Mouse (Mus musculus): ENCODE results near the gene Dph7. TPM values are rescaled to one million over a fixed set of nuclear protein-coding genes. Genes with fewer than 3 reads are reported as not detected.
A peak's percentile ranks its signal among the peaks of the same experiment; 100 is the strongest.
"Not testable (repeated sequence)": the region's sequence is repeated elsewhere in the genome, so short reads cannot be mapped to it uniquely, and the experiment has no call there.

Gene Dph7
- polyA plus RNA-seq, 1 experiment: not detected

- peak within 1 kb of the TSS; percentile 69 for H3K4me3 ChIP-seq (ENCODE audit: insufficient read depth, low read depth, low read length)
- H3K27ac ChIP-seq (ENCODE audit: insufficient read depth, low read depth, low read length): no peak within 1 kb of the TSS
- H3K4me1 ChIP-seq (ENCODE audit: control insufficient read depth, insufficient read depth, low read length): peaks cover 3% of the 10 kb centered on the region
- TF ChIP-seq CTCF (IDR thresholded peaks at IDR 0.05; ENCODE audit: insufficient read depth, low read depth, low read length): no peak
- TF ChIP-seq POLR2A (IDR thresholded peaks at IDR 0.05; ENCODE audit: insufficient read depth, low read depth, low read length): peak; percentile 59
- under 1% methylated on average over 106 of the region's 108 CpGs for WGBS
Observed at GRCm38 (mm10) chr2:24949421-24950188, 12.6 kb upstream of the Dph7 start, which contains the start of gene Zmynd19. Gene Zmynd19 (plus strand): TSS chr2:24949792.

GRCm38 (mm10) chr2:24950189-24950535 lies 12.0 kb upstream of the Dph7 start:
- Histone ChIP-seq H3K27ac (ENCODE audit: insufficient read depth, low read depth, low read length) (no peak overlapping the region), H3K4me1 (ENCODE audit: control insufficient read depth, insufficient read depth, low read length) (peaks cover 3% of the 10 kb centered on the region), H3K4me3 (ENCODE audit: insufficient read depth, low read depth, low read length) (peak overlapping the region; percentile 69)
- under 1% methylated on average over 31 of the region's 31 CpGs for WGBS
- TF ChIP-seq CTCF (IDR thresholded peaks at IDR 0.05; ENCODE audit: insufficient read depth, low read depth, low read length): no peak
- no peak for TF ChIP-seq POLR2A (IDR thresholded peaks at IDR 0.05; ENCODE audit: insufficient read depth, low read depth, low read length)

GRCm38 (mm10) chr2:24952537-24953055 lies 9.6 kb upstream of the Dph7 start:
- WGBS: 81% methylated on average over 4 of the region's 4 CpGs
- H3K4me1 ChIP-seq (ENCODE audit: control insufficient read depth, insufficient read depth, low read length): peaks cover 3% of the 10 kb centered on the region

GRCm38 (mm10) chr2:24960910-24961309 lies 1.3 kb upstream of the Dph7 start:
- TF ChIP-seq POLR2A (IDR thresholded peaks at IDR 0.05; ENCODE audit: insufficient read depth, low read depth, low read length) (no peak), CTCF (IDR thresholded peaks at IDR 0.05; ENCODE audit: insufficient read depth, low read depth, low read length) (no peak)
- H3K4me1 ChIP-seq (ENCODE audit: control insufficient read depth, insufficient read depth, low read length): peaks cover 2% of the 10 kb centered on the region; the same call in 1 of the 2 replicates
- 30% methylated on average over 3 of the region's 3 CpGs for WGBS
- no peak overlapping the region for H3K27ac ChIP-seq (ENCODE audit: insufficient read depth, low read depth, low read length)
- no peak overlapping the region for H3K4me3 ChIP-seq (ENCODE audit: insufficient read depth, low read depth, low read length)

More at GRCm38 (mm10) chr2:24952537-24953055, 9.6 kb upstream of the Dph7 start:
- no peak for TF ChIP-seq POLR2A (IDR thresholded peaks at IDR 0.05; ENCODE audit: insufficient read depth, low read depth, low read length)
- no peak for TF ChIP-seq CTCF (IDR thresholded peaks at IDR 0.05; ENCODE audit: insufficient read depth, low read depth, low read length)
- Histone ChIP-seq H3K4me3 (ENCODE audit: insufficient read depth, low read depth, low read length) (no peak overlapping the region), H3K27ac (ENCODE audit: insufficient read depth, low read depth, low read length) (no peak overlapping the region)

GRCm38 (mm10) chr2:24970386-24970785 lies 8.2 kb downstream of the Dph7 start:
- H3K4me1 ChIP-seq (ENCODE audit: control insufficient read depth, insufficient read depth, low read length): no peaks in the 10 kb centered on the region
- WGBS: 75% methylated on average over 4 of the region's 4 CpGs
- H3K4me3 ChIP-seq (ENCODE audit: insufficient read depth, low read depth, low read length): no peak overlapping the region
- no peak for TF ChIP-seq CTCF (IDR thresholded peaks at IDR 0.05; ENCODE audit: insufficient read depth, low read depth, low read length)
- no peak overlapping the region for H3K27ac ChIP-seq (ENCODE audit: insufficient read depth, low read depth, low read length)

- peak overlapping the region; percentile 53; the same call in 1 of the 2 replicates for H3K27ac ChIP-seq (ENCODE audit: insufficient read depth, low read depth, low read length)
- peak overlapping the region; percentile 82 for H3K4me3 ChIP-seq (ENCODE audit: insufficient read depth, low read depth, low read length)
- not testable (repeated sequence) for H3K4me1 ChIP-seq (ENCODE audit: control insufficient read depth, insufficient read depth, low read length)
- under 1% methylated on average over 17 of the region's 17 CpGs for WGBS
Observed at GRCm38 (mm10) chr2:24974452-24974851, 12.3 kb downstream of the Dph7 start.

GRCm38 (mm10) chr2:24974906-24975703 lies 12.9 kb downstream of the Dph7 start, which contains the start of gene Mrpl41:
Gene Mrpl41 (minus strand): TSS chr2:24975098.
- peak; percentile 93 for TF ChIP-seq POLR2A (IDR thresholded peaks at IDR 0.05; ENCODE audit: insufficient read depth, low read depth, low read length)
- TF ChIP-seq CTCF (IDR thresholded peaks at IDR 0.05; ENCODE audit: insufficient read depth, low read depth, low read length): no peak
- Histone ChIP-seq H3K4me3 (ENCODE audit: insufficient read depth, low read depth, low read length) (peak within 1 kb of the TSS; percentile 82), H3K27ac (ENCODE audit: insufficient read depth, low read depth, low read length) (peak within 1 kb of the TSS; percentile 74), H3K4me1 (ENCODE audit: control insufficient read depth, insufficient read depth, low read length) (peaks cover 3% of the 10 kb centered on the region; the same call in 1 of the 2 replicates)
- under 1% methylated on average over 64 of the region's 64 CpGs for WGBS

GRCm38 (mm10) chr2:24975704-24976297 lies 13.6 kb downstream of the Dph7 start, which contains the start of gene Pnpla7:
Gene Pnpla7 (plus strand): TSS chr2:24976033.
- peak within 1 kb of the TSS; percentile 79 for H3K27ac ChIP-seq (ENCODE audit: insufficient read depth, low read depth, low read length)
- peaks cover 3% of the 10 kb centered on the region; the same call in 1 of the 2 replicates for H3K4me1 ChIP-seq (ENCODE audit: control insufficient read depth, insufficient read depth, low read length)
- no peak for TF ChIP-seq CTCF (IDR thresholded peaks at IDR 0.05; ENCODE audit: insufficient read depth, low read depth, low read length)
- under 1% methylated on average over 16 of the region's 16 CpGs for WGBS
- peak within 1 kb of the TSS; percentile 82 for H3K4me3 ChIP-seq (ENCODE audit: insufficient read depth, low read depth, low read length)
